Mouse (Mus musculus) MEL (cell line): ENCODE measurements around the gene Mark1. TPM values are rescaled to one million over a fixed set of nuclear protein-coding genes. Genes with fewer than 3 reads are reported as not detected.

Experiments used
- CHD2 ChIP-seq: IDR thresholded peaks from 2 replicates; pipeline ENCODE4 v1.6.1; 2011; ENCODE audit warnings: low read length, improper control_type of control experiment
- JUND ChIP-seq: IDR thresholded peaks from 2 replicates; pipeline ENCODE4 v1.6.1; 2011; ENCODE audit warnings: low read depth, mild to moderate bottlenecking, improper control_type of control experiment, low read length
- MYC ChIP-seq: IDR thresholded peaks from 2 replicates; pipeline ENCODE4 v1.6.1; 2011; ENCODE audit warnings: low read depth, mild to moderate bottlenecking, low read length, improper control_type of control experiment, moderate library complexity
- NRF1 ChIP-seq: IDR thresholded peaks from 2 replicates; pipeline ENCODE4 v1.6.1; 2014; ENCODE audit warnings: low read depth, mild to moderate bottlenecking, inconsistent platforms, low read length, improper control_type of control experiment, moderate library complexity; ENCODE audit not compliant: poor library complexity, insufficient read depth, severe bottlenecking
- POLR2A ChIP-seq, 2 experiments: IDR thresholded peaks; 2 replicates each; pipeline ENCODE4 v1.6.1; 2011 to 2012; ENCODE audit warnings: low read length in 2 of 2, mild to moderate bottlenecking in 2 of 2, control low read depth in 1 of 2, improper control_type of control experiment in 1 of 2, low read depth in 1 of 2, moderate library complexity in 1 of 2; ENCODE audit not compliant: control insufficient read depth in 1 of 2, insufficient read depth in 1 of 2, poor library complexity in 1 of 2
- POLR2AphosphoS5 ChIP-seq: IDR thresholded peaks from 2 replicates; pipeline ENCODE4 v1.6.1; 2012; ENCODE audit warnings: low read depth, borderline replicate concordance, mild to moderate bottlenecking, inconsistent platforms, low read length, moderate library complexity, mixed read lengths
- UBTF ChIP-seq: IDR thresholded peaks from 2 replicates; pipeline ENCODE4 v1.6.1; 2012; ENCODE audit warnings: low read depth, mild to moderate bottlenecking, inconsistent platforms, low read length, improper control_type of control experiment, moderate library complexity, borderline replicate concordance; ENCODE audit not compliant: insufficient read depth
- USF1 ChIP-seq: IDR thresholded peaks from 2 replicates; pipeline ENCODE4 v1.6.1; 2014; ENCODE audit warnings: low read depth, mild to moderate bottlenecking, inconsistent platforms, low read length, improper control_type of control experiment, moderate library complexity
- ZKSCAN1 ChIP-seq: IDR thresholded peaks from 2 replicates; pipeline ENCODE4 v1.6.1; 2012; ENCODE audit warnings: low read depth, mild to moderate bottlenecking, inconsistent platforms, low read length, improper control_type of control experiment, moderate library complexity
- polyA plus RNA-seq, 2 experiments: library from polyadenylated mRNA; stranded (reverse) in 1 of 2; unstranded in 1 of 2; fragments of >175 nt in 1 of 2; fragments of >200 nt in 1 of 2; gene quantifications; 2 replicates each; pipeline versions ENCODE4 v1.2.1 to v1.2.4; 2012; ENCODE audit warnings: low replicate concordance in 2 of 2, low read depth in 1 of 2; ENCODE audit not compliant: insufficient read length in 2 of 2, insufficient read depth in 1 of 2, missing spikeins in 1 of 2
- total RNA-seq: library from RNA; depleted of rRNA; stranded (reverse); fragments of 300-350 nt; gene quantifications from 2 replicates; pipeline ENCODE4 v1.2.3, GENCODE M21; 2012; rRNA removed

Mark1 gene
- total and polyA plus RNA-seq, 3 experiments, result not detected

- no peak for TF ChIP-seq JUND
- no peak for TF ChIP-seq CHD2
- no peak for TF ChIP-seq POLR2AphosphoS5
- peak; percentile 62; the same call in 1 of the 2 replicates for TF ChIP-seq MYC
- TF ChIP-seq ZKSCAN1, result no peak
- TF ChIP-seq UBTF, result no peak
- no peak for TF ChIP-seq NRF1
- TF ChIP-seq USF1, result peak; percentile 44; the same call in 1 of the 2 replicates
- no peak for TF ChIP-seq POLR2A (IDR thresholded peaks at IDR 0.05; ENCODE audit: control insufficient read depth in 1 of 2, insufficient read depth in 1 of 2, low read depth in 1 of 2, low read length in 2 of 2, poor library complexity in 1 of 2)
Measured at GRCm38 (mm10) chr1:184846973-184847372, 152.4 kb downstream of the Mark1 start (continued).

Other genes with a start within 250 kb of the Mark1 start
- 0.08 TPM in 1 of 2 replicates, not detected in the other for gene Marc1, start 188.3 kb downstream of the Mark1 start, total RNA-seq
- under 1 TPM in 1 of 2 experiments, not detected in 1; 0.10 TPM for gene Marc1, start 188.3 kb downstream of the Mark1 start, polyA plus RNA-seq
- gene Marc2, start 153.1 kb downstream of the Mark1 start, total RNA-seq, result 97.6 and 99.4 TPM in 2 replicates
- 100 to 1,000 TPM in 1 of 2 experiments, not detected in 1; 281 TPM for gene Marc2, start 153.1 kb downstream of the Mark1 start, polyA plus RNA-seq
- gene C130074G19Rik, start 116.4 kb downstream of the Mark1 start, total RNA-seq, result not detected in 2 replicates
- not detected for gene C130074G19Rik, start 116.4 kb downstream of the Mark1 start, polyA plus RNA-seq
- 24.1 and 29.4 TPM in 2 replicates for gene Rab3gap2, start 204.5 kb upstream of the Mark1 start, total RNA-seq
- gene Rab3gap2, start 204.5 kb upstream of the Mark1 start, polyA plus RNA-seq, result 10 to 100 TPM in 1 of 2 experiments, not detected in 1; 40.1 TPM